ENCODE assay signal across 9 mouse cellular contexts in genomic region chr8:70383287-70383686, GRCm38 (mm10). TPM values are rescaled to one million over a fixed set of nuclear protein-coding genes. Genes with fewer than 3 reads are reported as not detected.
A peak's percentile ranks its signal among the peaks of the same experiment; 100 is the strongest.
DNase-seq lines count a peak whose midpoint lies in the region; ATAC-seq and TF ChIP-seq lines count a peak whose summit lies in the region.
"Had no signal": no experiment of that assay in that cellular context is flagged by ENCODE, and none has a peak within 500 bp of the region (broad histone marks: within the 10 kb centered on the region; RNA-seq: fewer than 3 reads in every experiment).

No protein-coding gene starts in this region.

- DNase-seq in adrenal gland, adult 8-10 months, result peak; percentile 41
- peak; percentile 53 for DNase-seq in embryo, embryonic 9.5 days (ENCODE audit: extremely low spot score)
- DNase-seq in kidney, postnatal 10 days, result peak; percentile 81
- peak; percentile 66 for DNase-seq in neural tube, embryonic 11.5 days (ENCODE audit: low spot score)
- peak; percentile 12 for DNase-seq in telencephalon, adult 2 months (ENCODE audit: low read depth, low spot score)

- 36% methylated on average over 3 of the region's 3 CpGs for WGBS in heart, embryonic 12.5 days
- 32% methylated on average over 3 of the region's 3 CpGs for WGBS in liver, embryonic 12.5 days (ENCODE audit: insufficient replicate concordance)
- WGBS in neural tube, embryonic 11.5 days, result 57% methylated on average over 3 of the region's 3 CpGs

- peak; percentile 30; the same call in 1 of the 2 replicates for ATAC-seq in heart, embryonic 12.5 days (ENCODE audit: insufficient number of reproducible peaks, low FRiP score)
- ATAC-seq in liver, embryonic 12.5 days, result peak; percentile 68
- ATAC-seq in neural tube, embryonic 11.5 days (ENCODE audit: insufficient read depth, low FRiP score, low TSS enrichment), result 0 out of 2 replicates have a peak, but pooled peaks have one; percentile 32

- no peaks in the 10 kb centered on the region for H3K36me3 ChIP-seq in C2C12 (ENCODE audit: control insufficient read depth, insufficient read depth)
- H3K36me3 ChIP-seq in heart, embryonic 12.5 days, result peaks cover 33% of the 10 kb centered on the region
- H3K36me3 ChIP-seq in liver, embryonic 12.5 days, result peaks cover 21% of the 10 kb centered on the region
- H3K36me3 ChIP-seq in neural tube, embryonic 11.5 days (ENCODE audit: control insufficient read depth, insufficient read depth, low read length), result peaks cover 4% of the 10 kb centered on the region; the same call in 1 of the 2 replicates

- no peaks in the 10 kb centered on the region for H3K27me3 ChIP-seq in C2C12 (ENCODE audit: control insufficient read depth, insufficient read depth, insufficient read length)
- H3K27me3 ChIP-seq in heart, embryonic 12.5 days (replicated peaks), result peaks cover 37% of the 10 kb centered on the region
- peaks cover 47% of the 10 kb centered on the region for H3K27me3 ChIP-seq in liver, embryonic 12.5 days (replicated peaks)
- H3K27me3 ChIP-seq in neural tube, embryonic 11.5 days (ENCODE audit: control insufficient read depth, insufficient read depth, low read length), result peaks cover 7% of the 10 kb centered on the region

- no peaks in the 10 kb centered on the region for H3K4me1 ChIP-seq in heart, embryonic 12.5 days (replicated peaks)
- peaks cover 3% of the 10 kb centered on the region; the same call in 1 of the 2 replicates for H3K4me1 ChIP-seq in liver, embryonic 12.5 days
- H3K4me1 ChIP-seq in neural tube, embryonic 11.5 days (ENCODE audit: control insufficient read depth, insufficient read depth, low read length), result no peaks in the 10 kb centered on the region
- H3K4me1 ChIP-seq: embryonic facial prominence, embryonic 13.5 days had no signal

- H3K79me3 ChIP-seq in C2C12 (ENCODE audit: low read depth), result no peaks in the 10 kb centered on the region

- H3K9me3 ChIP-seq in heart, embryonic 12.5 days (replicated peaks), result no peaks in the 10 kb centered on the region
- H3K9me3 ChIP-seq in liver, embryonic 12.5 days (replicated peaks), result no peaks in the 10 kb centered on the region
- H3K9me3 ChIP-seq in neural tube, embryonic 11.5 days (ENCODE audit: control insufficient read depth, low read length), result no peaks in the 10 kb centered on the region
- H3K9me3 ChIP-seq: embryonic facial prominence, embryonic 13.5 days had no signal

- TF ChIP-seq CTCF in C2C12 (IDR thresholded peaks at IDR 0.05; ENCODE audit: control insufficient read depth, insufficient read depth, insufficient read length), result peak; percentile 63

- H3K4me3 ChIP-seq in C2C12 (ENCODE audit: insufficient read depth, poor library complexity, severe bottlenecking), result no peak overlapping the region
- no peak overlapping the region for H3K4me3 ChIP-seq in heart, embryonic 12.5 days
- no peak overlapping the region for H3K4me3 ChIP-seq in liver, embryonic 12.5 days
- H3K4me3 ChIP-seq in neural tube, embryonic 11.5 days (ENCODE audit: low read depth, low read length), result no peak overlapping the region
- H3K4me3 ChIP-seq: embryonic facial prominence, embryonic 13.5 days had no signal

- H3ac ChIP-seq in C2C12 (ENCODE audit: control insufficient read depth, insufficient read length, low read depth), result no peak overlapping the region

- H3K9ac ChIP-seq in heart, embryonic 12.5 days, result no peak overlapping the region
- H3K9ac ChIP-seq in liver, embryonic 12.5 days, result no peak overlapping the region
- no peak overlapping the region for H3K9ac ChIP-seq in neural tube, embryonic 11.5 days (ENCODE audit: low read length)
- H3K9ac ChIP-seq: embryonic facial prominence, embryonic 13.5 days had no signal

- no peak overlapping the region for H3K27ac ChIP-seq in heart, embryonic 12.5 days (ENCODE audit: poor library complexity, severe bottlenecking)
- H3K27ac ChIP-seq in liver, embryonic 12.5 days, result no peak overlapping the region
- no peak overlapping the region for H3K27ac ChIP-seq in neural tube, embryonic 11.5 days (ENCODE audit: low read depth, low read length)
- H3K27ac ChIP-seq: embryonic facial prominence, embryonic 13.5 days had no signal

- H3K4me2 ChIP-seq in heart, embryonic 12.5 days, result no peak overlapping the region
- no peak overlapping the region for H3K4me2 ChIP-seq in liver, embryonic 12.5 days
- no peak overlapping the region for H3K4me2 ChIP-seq in neural tube, embryonic 11.5 days (ENCODE audit: low read depth)
- H3K4me2 ChIP-seq: embryonic facial prominence, embryonic 13.5 days had no signal

- no peaks in the 10 kb centered on the region for H3K79me2 ChIP-seq in C2C12 (ENCODE audit: control insufficient read depth, insufficient read depth)

TF ChIP-seq in C2C12, 6 proteins besides CTCF, POLR2A, EP300 and RAD21:
- no peak for TF ChIP-seq MAX (IDR thresholded peaks at IDR 0.05)
- TF ChIP-seq MYOG (IDR thresholded peaks at IDR 0.05; ENCODE audit: control insufficient read depth, extremely low read depth, insufficient read length), result no peak
- no peak for TF ChIP-seq CEBPB (IDR thresholded peaks at IDR 0.05; ENCODE audit: low read depth)
- TF ChIP-seq FOSL1 (IDR thresholded peaks at IDR 0.05; ENCODE audit: insufficient read depth, low read length, poor library complexity, severe bottlenecking), result no peak
- no peak for TF ChIP-seq MYOD1 (IDR thresholded peaks at IDR 0.05; ENCODE audit: control insufficient read depth, insufficient read length, low read depth)
- no peak for TF ChIP-seq USF1 (IDR thresholded peaks at IDR 0.05; ENCODE audit: low read depth)

RNA-seq across cellular contexts. Expression of gene Comp, which starts 9.9 kb away (rescaled TPM):
- 0.20 TPM for polyA plus RNA-seq in C2C12 (2012; fragmentation: generic; extraction: Trizol)
- under 1 TPM in 3 of 4 experiments, not detected in 1; 0.17 to 0.61 (median 0.27) TPM for total RNA-seq in adrenal gland, adult 8-10 months (2022)
- polyA plus RNA-seq in heart, embryonic 12.5 days (2016; fragmentation: Nextera tagmentation; extraction: Ambion mirVana), result 2.7 and 3.6 TPM in 2 replicates
- polyA plus RNA-seq in liver, embryonic 12.5 days (2016; fragmentation: Nextera tagmentation; extraction: Ambion mirVana), result 0.27 and 0.63 TPM in 2 replicates
- polyA plus RNA-seq in neural tube, embryonic 11.5 days (2014; fragmentation: Nextera tagmentation; extraction: Ambion mirVana), result 0.16 and 0.32 TPM in 2 replicates

RNA-seq across cellular contexts. Expression of gene Upf1, which starts 30.2 kb away (rescaled TPM):
- 47.2 TPM for polyA plus RNA-seq in C2C12 (2012; fragmentation: generic; extraction: Trizol)
- total RNA-seq in adrenal gland, adult 8-10 months (2022), result 10 to 100 TPM; 64.2 to 82.6 (median 76.1) TPM
- 24.5 and 25.5 TPM in 2 replicates for polyA plus RNA-seq in heart, embryonic 12.5 days (2016; fragmentation: Nextera tagmentation; extraction: Ambion mirVana)
- polyA plus RNA-seq in liver, embryonic 12.5 days (2016; fragmentation: Nextera tagmentation; extraction: Ambion mirVana), result 30.4 and 30.5 TPM in 2 replicates
- 24.0 and 24.1 TPM in 2 replicates for polyA plus RNA-seq in neural tube, embryonic 11.5 days (2014; fragmentation: Nextera tagmentation; extraction: Ambion mirVana)

RNA-seq across cellular contexts. Expression of gene Gdf1, which starts 53.7 kb away (rescaled TPM):
- polyA plus RNA-seq in C2C12 (2012; fragmentation: generic; extraction: Trizol), result 0.16 TPM
- total RNA-seq in adrenal gland, adult 8-10 months (2022), result 1 to 10 TPM in 2 of 4 experiments, under 1 TPM in 2; 0.70 to 1.6 (median 1.1) TPM
- polyA plus RNA-seq in heart, embryonic 12.5 days (2016; fragmentation: Nextera tagmentation; extraction: Ambion mirVana), result 2.1 TPM in 2 replicates
- 1.0 and 1.5 TPM in 2 replicates for polyA plus RNA-seq in liver, embryonic 12.5 days (2016; fragmentation: Nextera tagmentation; extraction: Ambion mirVana)
- 0.93 and 1.5 TPM in 2 replicates for polyA plus RNA-seq in neural tube, embryonic 11.5 days (2014; fragmentation: Nextera tagmentation; extraction: Ambion mirVana)

RNA-seq across cellular contexts. Expression of gene Crtc1, which starts 56.1 kb away (rescaled TPM):
- 11.7 TPM for polyA plus RNA-seq in C2C12 (2012; fragmentation: generic; extraction: Trizol)
- total RNA-seq in adrenal gland, adult 8-10 months (2022), result 10 to 100 TPM; 25.3 to 52.7 (median 36.5) TPM
- 14.9 and 15.0 TPM in 2 replicates for polyA plus RNA-seq in heart, embryonic 12.5 days (2016; fragmentation: Nextera tagmentation; extraction: Ambion mirVana)
- 6.6 and 6.9 TPM in 2 replicates for polyA plus RNA-seq in liver, embryonic 12.5 days (2016; fragmentation: Nextera tagmentation; extraction: Ambion mirVana)
- polyA plus RNA-seq in neural tube, embryonic 11.5 days (2014; fragmentation: Nextera tagmentation; extraction: Ambion mirVana), result 16.1 and 17.9 TPM in 2 replicates

Comparison
In these comparisons a context has a peak if more than half of its experiments do, and no peak if none do; other contexts are left out.
1. DNase-seq: peak in every context shown above with its lines; median percentile 81 in kidney, postnatal 10 days; 66 in neural tube, embryonic 11.5 days; 53 in embryo, embryonic 9.5 days; 41 in adrenal gland, adult 8-10 months; 12 in telencephalon, adult 2 months.